Mouse (Mus musculus) spleen, adult 2 months (tissue): ENCODE data around the gene Nav3. TPM values are rescaled to one million over a fixed set of nuclear protein-coding genes. Genes with fewer than 3 reads are reported as not detected.

Experiments used
- DNase-seq, 2 experiments: peaks; one replicate each; pipeline versions ENCODE4 v3.0.0 to v3.0.0-alpha.2; 2012 to 2021; ENCODE audit warnings: low spot score in 2 of 2, low read depth in 1 of 2
- H3K27ac ChIP-seq: fragments of 200-500 bp; 2 replicates; pipeline ENCODE4 v1.5.1; 2012; ENCODE audit warnings: low read length, inconsistent platforms; ENCODE audit not compliant: insufficient read depth
- H3K27me3 ChIP-seq: fragments of 200-500 bp; 2 replicates; pipeline ENCODE4 v1.6.1; 2012; ENCODE audit warnings: mild to moderate bottlenecking, moderate library complexity, low read length, inconsistent platforms; ENCODE audit not compliant: control insufficient read depth, insufficient read depth
- H3K36me3 ChIP-seq: fragments of 200-500 bp; 2 replicates; pipeline ENCODE4 v1.6.1; 2012; ENCODE audit warnings: mild to moderate bottlenecking, low read length, inconsistent platforms; ENCODE audit not compliant: control insufficient read depth, insufficient read depth
- H3K4me1 ChIP-seq: fragments of 200-500 bp; 2 replicates; pipeline ENCODE4 v1.6.1; 2011; ENCODE audit warnings: inconsistent platforms; ENCODE audit not compliant: control insufficient read depth, insufficient read depth, insufficient read length
- H3K4me3 ChIP-seq: fragments of 200-500 bp; 2 replicates; pipeline ENCODE4 v1.5.1; 2011; ENCODE audit warnings: mild to moderate bottlenecking, inconsistent platforms; ENCODE audit not compliant: insufficient read depth, insufficient read length; ENCODE audit errors: extremely low read depth
- CTCF ChIP-seq: fragments of 200-500 bp; IDR thresholded peaks from 2 replicates; pipeline ENCODE4 v1.5.1; 2011; ENCODE audit warnings: mild to moderate bottlenecking, inconsistent platforms; ENCODE audit not compliant: insufficient read depth, insufficient read length, insufficient replicate concordance; ENCODE audit errors: extremely low read depth
- POLR2A ChIP-seq: fragments of 200-500 bp; IDR thresholded peaks from 2 replicates; pipeline ENCODE4 v1.6.1; 2011; ENCODE audit warnings: low read depth, low read length, inconsistent platforms
- WGBS: fragments of 180-500 bp; shearing (Covaris S2); methylation state at CpG from one replicate; pipeline ENCODE4 v1.1.7; 2018; 5-methylcytosine and 5-hydroxymethylcytosine counted together
- polyA plus RNA-seq: library from polyadenylated mRNA; depleted of rRNA; stranded (reverse); fragments of >200 nt; gene quantifications from 2 replicates; pipeline ENCODE4 v1.2.3, GENCODE M21; 2012

The Nav3 gene
- polyA plus RNA-seq, 1 experiment = 0.39 TPM

- TF ChIP-seq POLR2A = no peak
- TF ChIP-seq CTCF = no peak
- Histone ChIP-seq H3K27me3 (no peaks in the 10 kb centered on the region), H3K4me3 (no peak overlapping the region), H3K27ac (no peak overlapping the region), H3K36me3 (no peaks in the 10 kb centered on the region), H3K4me1 (no peaks in the 10 kb centered on the region)
- DNase-seq = no peak
- 70% methylated on average over 2 of the region's 2 CpGs for WGBS
These were observed 338.7 kb downstream of the Nav3 start for GRCm38 (mm10) chr10:110117341-110117740.

- Histone ChIP-seq H3K27ac (no peak overlapping the region), H3K4me1 (no peaks in the 10 kb centered on the region), H3K27me3 (no peaks in the 10 kb centered on the region), H3K36me3 (no peaks in the 10 kb centered on the region), H3K4me3 (no peak overlapping the region)
- no peak for DNase-seq
- 87% methylated on average over 5 of the region's 5 CpGs for WGBS
- TF ChIP-seq POLR2A (no peak), CTCF (no peak)
These were observed 343.1 kb downstream of the Nav3 start for GRCm38 (mm10) chr10:110112669-110113458.

GRCm38 (mm10) chr10:110103255-110103654 is 352.7 kb downstream of the Nav3 start:
- H3K27ac ChIP-seq = no peak overlapping the region
- DNase-seq = no peak
- 83% methylated on average over 6 of the region's 6 CpGs for WGBS
- H3K4me3 ChIP-seq = no peak overlapping the region
- no peaks in the 10 kb centered on the region for H3K27me3 ChIP-seq
- no peaks in the 10 kb centered on the region for H3K36me3 ChIP-seq
- TF ChIP-seq CTCF = no peak
- TF ChIP-seq POLR2A = no peak
- H3K4me1 ChIP-seq = no peaks in the 10 kb centered on the region

GRCm38 (mm10) chr10:110102231-110102630 is 353.8 kb downstream of the Nav3 start:
- TF ChIP-seq CTCF = no peak
- no peak for TF ChIP-seq POLR2A
- Histone ChIP-seq H3K27me3 (no peaks in the 10 kb centered on the region), H3K27ac (no peak overlapping the region), H3K36me3 (no peaks in the 10 kb centered on the region), H3K4me3 (no peak overlapping the region), H3K4me1 (no peaks in the 10 kb centered on the region)
- WGBS = 66% methylated on average over 4 of the region's 4 CpGs
- DNase-seq = no peak

GRCm38 (mm10) chr10:110094433-110094832 is 361.6 kb downstream of the Nav3 start:
- no peak overlapping the region for H3K4me3 ChIP-seq
- no peaks in the 10 kb centered on the region for H3K36me3 ChIP-seq
- no peak overlapping the region for H3K27ac ChIP-seq
- H3K4me1 ChIP-seq = no peaks in the 10 kb centered on the region
- TF ChIP-seq CTCF (no peak), POLR2A (no peak)
- DNase-seq = no peak
- no peaks in the 10 kb centered on the region for H3K27me3 ChIP-seq

- TF ChIP-seq POLR2A = no peak
- no peaks in the 10 kb centered on the region for H3K27me3 ChIP-seq
- WGBS = 72% methylated on average over 5 of the region's 5 CpGs
- no peaks in the 10 kb centered on the region for H3K4me1 ChIP-seq
- no peak overlapping the region for H3K27ac ChIP-seq
- H3K36me3 ChIP-seq = no peaks in the 10 kb centered on the region
- no peak for DNase-seq
- H3K4me3 ChIP-seq = no peak overlapping the region
These were observed 367.5 kb downstream of the Nav3 start for GRCm38 (mm10) chr10:110088444-110089061.

GRCm38 (mm10) chr10:110085903-110086302 is 370.1 kb downstream of the Nav3 start:
- H3K27ac ChIP-seq = no peak overlapping the region
- no peaks in the 10 kb centered on the region for H3K4me1 ChIP-seq
- no peak overlapping the region for H3K4me3 ChIP-seq
- 85% methylated on average over 1 of the region's 1 CpGs for WGBS
- TF ChIP-seq CTCF = no peak
- H3K36me3 ChIP-seq = no peaks in the 10 kb centered on the region
- DNase-seq = no peak
- H3K27me3 ChIP-seq = no peaks in the 10 kb centered on the region
